Mouse (Mus musculus) thymus, postnatal 10 days (tissue): ENCODE measurements around the gene Fgfr4.

Source experiments
- DNase-seq, 2 experiments: peaks; one replicate each; pipeline ENCODE4 v3.0.0; 2021; ENCODE audit warnings: low spot score in 2 of 2

The Fgfr4 gene

DNA sequence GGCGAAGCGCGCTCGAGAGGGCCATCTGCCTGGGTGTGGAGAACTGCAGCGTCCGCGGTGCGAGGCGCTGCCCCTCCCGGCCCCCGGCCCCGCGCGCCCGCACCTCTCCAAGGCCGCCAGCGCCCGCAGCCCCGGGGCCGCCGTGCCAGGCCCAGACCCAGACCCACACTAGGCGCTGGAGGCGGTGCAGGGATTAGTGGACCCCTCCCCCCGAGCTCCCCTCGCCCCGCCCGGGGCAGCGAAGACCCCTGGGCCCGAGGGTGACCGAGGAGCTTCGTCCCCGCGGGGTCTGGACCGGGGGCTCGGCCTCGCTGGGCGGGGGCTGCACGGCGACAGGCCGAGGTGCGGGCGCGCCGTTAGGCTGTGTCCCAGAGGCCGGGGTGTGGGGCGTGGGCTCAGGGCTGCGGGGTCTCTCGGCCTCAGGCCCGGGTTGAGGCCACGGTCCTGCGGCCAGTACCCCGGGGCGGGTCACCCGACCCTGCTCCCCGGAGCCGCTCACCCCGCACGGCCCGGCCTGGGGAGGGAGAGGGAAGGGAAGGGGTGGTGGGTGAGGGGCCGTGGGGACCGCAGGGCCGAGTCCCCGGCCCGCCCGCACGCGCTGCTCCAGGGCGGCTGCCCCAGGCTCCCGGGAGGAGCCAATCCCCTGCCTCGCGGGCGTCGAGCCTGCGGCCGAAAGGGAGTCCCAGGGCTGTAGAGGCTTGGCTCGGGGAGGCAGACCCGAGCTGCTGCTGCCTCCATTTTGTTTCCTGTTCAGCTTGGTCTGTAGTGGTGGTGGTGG is 57.9 kb downstream of the Fgfr4 start:
- peak; percentile 33 to 47 for DNase-seq

DNA sequence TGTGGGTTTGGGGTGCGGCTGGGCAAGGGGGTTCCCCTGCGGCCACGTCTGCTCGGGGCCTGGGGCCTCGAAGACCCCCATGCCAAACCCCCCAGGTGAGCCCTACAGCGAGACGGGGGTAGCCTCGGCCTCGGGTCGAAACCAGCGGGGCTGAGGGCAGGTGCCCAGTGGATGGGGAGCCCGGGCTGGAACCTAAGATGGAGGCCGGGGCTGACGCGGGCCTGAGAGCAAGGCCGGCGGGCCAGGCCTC is 58.5 kb downstream of the Fgfr4 start:
- DNase-seq: no peak

DNA sequence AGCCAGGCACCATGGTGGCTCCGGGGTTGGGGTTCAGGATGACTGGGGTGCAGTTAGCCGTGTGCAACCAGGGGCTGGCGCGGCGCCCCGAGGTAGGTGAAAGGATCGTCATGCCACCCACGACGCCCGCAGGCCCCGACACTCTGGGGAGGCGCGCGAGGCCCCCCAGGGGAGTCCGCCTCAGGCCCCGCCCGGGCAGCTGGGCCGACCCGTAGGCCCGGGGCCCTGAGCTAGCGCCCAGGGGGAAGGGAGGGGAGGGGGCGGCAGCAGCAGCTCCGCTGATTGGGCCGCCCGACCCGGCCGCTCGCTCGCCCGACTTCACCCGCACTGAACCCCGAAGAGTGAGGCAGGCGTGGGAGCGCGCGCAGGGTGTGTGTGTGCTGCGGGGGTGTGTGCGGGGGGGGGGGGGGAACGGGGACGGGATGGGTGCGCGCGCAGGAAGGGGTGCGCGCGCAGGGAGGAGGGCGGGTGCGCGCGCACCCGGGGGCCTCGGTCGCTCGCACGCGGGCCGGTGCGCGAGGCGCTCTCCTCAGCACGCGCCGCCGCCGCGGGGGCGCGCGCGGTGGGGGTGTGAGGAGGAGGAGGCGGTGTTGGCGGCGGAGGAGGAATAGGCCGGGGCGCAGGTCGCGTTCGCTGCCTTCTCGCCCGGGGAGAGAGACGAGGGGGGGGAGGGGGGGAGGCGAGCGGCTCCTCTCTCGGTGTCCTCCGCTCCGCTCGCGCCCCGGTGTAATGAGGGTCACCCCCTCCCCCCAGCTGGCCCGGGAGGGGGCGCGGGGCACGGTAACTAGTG is 59.0 kb downstream of the Fgfr4 start:
- peak; percentile 86 to 88 for DNase-seq

DNA sequence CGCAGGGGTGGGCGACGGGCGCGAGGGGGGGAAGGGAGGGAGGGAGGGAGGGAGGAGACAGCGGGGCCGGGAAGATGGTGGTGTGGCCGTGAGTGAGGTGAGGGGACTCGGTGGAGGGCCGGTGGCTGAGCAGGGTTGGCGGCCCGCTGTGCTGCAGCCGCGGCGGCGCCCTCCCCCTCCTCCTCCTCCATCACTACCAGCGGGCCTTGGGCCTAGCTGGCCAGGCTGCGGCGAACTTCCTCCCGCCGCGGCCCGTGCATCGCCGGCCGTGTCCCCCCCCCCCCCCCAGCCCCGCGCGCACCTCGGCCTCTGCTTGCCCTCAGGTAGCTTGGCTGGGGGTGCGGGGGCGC is 59.5 kb downstream of the Fgfr4 start:
- no peak for DNase-seq

DNA sequence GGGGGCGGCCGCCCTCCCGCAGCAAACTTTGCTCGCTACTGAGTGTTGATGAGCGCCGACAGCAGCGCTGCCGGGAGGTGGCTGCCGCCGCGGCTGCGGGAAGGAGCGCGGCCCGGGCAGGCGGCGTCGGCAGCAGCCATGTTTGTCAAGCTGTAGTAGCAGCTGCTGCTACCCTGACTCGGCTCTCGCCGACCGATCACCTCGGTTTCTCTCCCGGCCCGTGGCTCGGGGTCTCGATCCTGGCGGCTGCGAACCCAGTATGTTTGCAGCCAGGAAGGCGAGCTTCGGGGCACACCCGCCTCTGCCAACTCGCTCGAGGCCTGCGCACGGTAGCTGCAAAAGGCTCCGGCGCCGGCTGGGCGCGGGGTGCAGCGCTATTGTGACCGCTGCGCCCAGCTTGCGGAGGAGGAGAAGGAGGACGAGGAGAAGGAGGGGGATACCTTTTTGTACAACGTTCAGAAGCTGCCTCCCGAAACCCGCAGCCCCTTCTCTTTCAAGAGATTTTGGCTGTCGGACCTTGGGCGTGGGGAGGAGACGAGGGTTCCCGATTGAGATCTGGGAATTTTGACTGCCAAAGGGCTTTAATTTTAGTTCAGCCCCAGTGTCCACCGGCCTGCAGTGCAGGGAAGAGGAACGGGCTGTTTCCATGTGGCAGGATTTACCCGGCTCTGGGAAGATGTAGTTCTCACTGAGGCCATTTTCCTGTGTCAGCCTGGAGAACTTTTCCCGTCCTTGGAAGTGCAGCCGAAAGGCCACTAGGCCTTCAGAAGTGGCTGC is 60.1 kb downstream of the Fgfr4 start:
- DNase-seq: peak; percentile 56 to 60

DNA sequence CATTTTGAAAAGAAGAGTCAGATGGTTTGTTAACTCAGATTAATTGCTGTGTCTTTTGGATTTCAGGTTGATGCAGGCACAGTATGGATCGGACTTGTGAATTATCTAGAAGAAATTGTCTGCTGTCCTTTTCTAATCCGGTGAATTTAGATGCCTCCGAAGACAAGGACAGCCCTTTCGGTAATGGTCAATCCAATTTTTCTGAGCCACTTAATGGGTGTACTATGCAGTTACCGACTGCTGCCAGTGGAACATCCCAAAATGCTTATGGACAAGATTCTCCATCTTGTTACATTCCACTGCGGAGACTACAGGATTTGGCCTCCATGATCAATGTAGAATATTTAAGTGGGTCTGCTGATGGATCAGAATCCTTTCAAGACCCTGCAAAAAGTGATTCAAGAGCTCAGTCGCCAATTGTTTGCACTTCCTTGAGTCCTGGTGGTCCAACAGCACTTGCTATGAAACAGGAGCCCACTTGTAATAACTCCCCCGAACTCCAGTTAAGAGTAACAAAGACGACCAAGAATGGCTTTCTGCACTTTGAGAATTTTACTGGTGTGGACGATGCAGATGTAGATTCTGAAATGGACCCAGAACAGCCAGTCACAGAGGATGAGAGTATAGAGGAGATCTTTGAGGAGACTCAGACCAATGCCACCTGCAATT is 60.8 kb downstream of the Fgfr4 start:
- no peak for DNase-seq
